Mouse (Mus musculus) limb, embryonic 12.5 days (tissue): ENCODE data around the gene Lrrc66. TPM values are rescaled to one million over a fixed set of nuclear protein-coding genes. Genes with fewer than 3 reads are reported as not detected.

Experiments used
- ATAC-seq: fragments of 200-750 bp; cut with Nextera tagmentation; 2 replicates; pipeline ENCODE4 v1.8.0; 2017; ENCODE audit warnings: low read depth, moderate TSS enrichment; ENCODE audit not compliant: insufficient number of reproducible peaks, insufficient read depth, low FRiP score, low TSS enrichment
- H3K27ac ChIP-seq: fragments of 300-500 bp; sonication (generic); 2 replicates; pipeline ENCODE4 v1.5.1; 2016; ENCODE audit warnings: mild to moderate bottlenecking, moderate library complexity
- H3K27me3 ChIP-seq: fragments of 300-500 bp; sonication (generic); 2 replicates; pipeline ENCODE4 v1.6.1; 2016; ENCODE audit warnings: mild to moderate bottlenecking, moderate library complexity
- H3K36me3 ChIP-seq: fragments of 300-500 bp; sonication (generic); 2 replicates; pipeline ENCODE4 v1.6.1; 2016; ENCODE audit warnings: mild to moderate bottlenecking, moderate library complexity
- H3K4me1 ChIP-seq: fragments of 300-500 bp; sonication (generic); replicated peaks from 2 replicates; pipeline ENCODE4 v1.6.1; 2016
- H3K4me2 ChIP-seq: fragments of 300-500 bp; sonication (generic); 2 replicates; pipeline ENCODE4 v1.6.1; 2016; ENCODE audit warnings: mild to moderate bottlenecking, moderate library complexity
- H3K4me3 ChIP-seq: fragments of 300-500 bp; sonication (generic); replicated peaks from 2 replicates; pipeline ENCODE4 v1.5.1; 2016; ENCODE audit warnings: mild to moderate bottlenecking
- H3K9ac ChIP-seq: fragments of 300-500 bp; sonication (generic); replicated peaks from 2 replicates; pipeline ENCODE4 v1.6.1; 2016; ENCODE audit warnings: mild to moderate bottlenecking, moderate library complexity
- H3K9me3 ChIP-seq: fragments of 300-500 bp; sonication (generic); 2 replicates; pipeline ENCODE4 v1.6.1; 2016; ENCODE audit warnings: mild to moderate bottlenecking, moderate library complexity
- WGBS: fragments of 180-500 bp; shearing (Covaris S2); methylation state at CpG from one replicate; pipeline ENCODE4 v1.1.7; 2016; 5-methylcytosine and 5-hydroxymethylcytosine counted together
- polyA plus RNA-seq: library from polyadenylated mRNA; unstranded; fragments of >200 nt; fragmentation: Nextera tagmentation; extraction: Ambion mirVana; gene quantifications from 2 replicates; pipeline ENCODE4 v1.2.1, GENCODE M21; 2016

The Lrrc66 gene
- polyA plus RNA-seq, 1 experiment from 2014 or later: not detected

DNA sequence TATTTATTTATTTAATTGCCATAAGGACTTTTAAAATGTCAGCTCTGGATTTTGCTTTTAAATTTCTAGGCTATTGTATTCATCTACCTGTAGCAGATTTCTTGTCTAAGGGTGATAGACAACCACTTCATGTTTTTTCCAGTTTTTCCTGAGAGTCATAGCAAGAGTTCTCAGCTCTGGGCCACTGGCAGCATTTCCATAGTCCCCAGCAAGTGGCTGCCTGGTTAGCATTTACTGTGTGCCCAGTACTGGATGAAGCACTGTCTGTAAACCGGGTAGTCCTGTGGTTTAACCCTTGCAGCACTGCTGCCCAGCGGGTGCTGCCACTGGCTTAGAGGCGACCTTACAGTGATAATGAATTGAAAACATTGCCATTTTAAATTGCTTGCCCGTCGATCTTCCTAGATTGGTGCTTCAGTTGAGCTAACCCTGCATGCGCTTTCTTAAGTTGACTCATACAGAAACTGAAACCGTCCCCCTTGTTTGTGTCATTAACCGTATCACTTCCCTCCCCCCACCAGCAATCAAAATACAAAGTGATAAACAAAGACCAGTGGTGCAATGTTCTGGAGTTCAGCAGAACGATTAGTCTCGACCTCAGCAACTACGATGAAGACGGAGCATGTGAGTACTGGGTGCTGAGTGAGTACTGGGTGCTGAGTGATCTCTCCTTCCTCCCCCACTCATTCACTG lies 75.4 kb downstream of the Lrrc66 start:
- WGBS: 77% methylated on average over 12 of the region's 12 CpGs
- Histone ChIP-seq H3K9me3 (no peaks in the 10 kb centered on the region), H3K36me3 (peaks cover 71% of the 10 kb centered on the region), H3K27ac (no peak overlapping the region), H3K4me3 (no peak overlapping the region), H3K9ac (no peak overlapping the region), H3K4me2 (no peak overlapping the region), H3K4me1 (0 out of 2 replicates have a peak, but pooled peaks cover 7% of the 10 kb centered on the region), H3K27me3 (no peaks in the 10 kb centered on the region)
- no peak for ATAC-seq

Other genes with a start within 250 kb of the Lrrc66 start
- not detected in 2 replicates for gene Cwh43, start 226.5 kb downstream of the Lrrc66 start, polyA plus RNA-seq
- gene Dcun1d4, start 151.5 kb downstream of the Lrrc66 start, polyA plus RNA-seq: 42.2 and 43.3 TPM in 2 replicates
- gene Sgcb, start 15.3 kb upstream of the Lrrc66 start, polyA plus RNA-seq: 35.1 and 38.2 TPM in 2 replicates
- 1.9 and 2.0 TPM in 2 replicates for gene Spata18, start 18.9 kb upstream of the Lrrc66 start, polyA plus RNA-seq